In the genomic region with DNA sequence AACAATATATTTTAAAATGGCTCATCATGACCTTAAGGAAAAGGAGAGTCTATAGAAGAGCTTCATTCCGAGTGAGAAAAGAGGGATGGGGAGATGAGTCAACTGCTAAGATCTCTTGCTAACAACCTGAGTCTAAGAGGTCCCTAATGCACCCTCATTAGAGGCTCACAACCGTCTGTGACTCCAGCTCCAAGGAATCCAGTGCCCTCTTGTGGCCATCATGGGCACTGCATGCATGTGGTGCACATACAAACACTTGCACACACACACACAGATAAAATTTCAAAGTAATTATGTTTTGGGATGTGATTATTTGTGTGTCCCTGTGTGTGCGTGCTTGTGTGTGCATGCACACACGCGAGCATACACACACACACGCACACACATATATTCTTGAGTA, we compare ENCODE assay signal across 15 mouse cellular contexts. TPM values are rescaled to one million over a fixed set of nuclear protein-coding genes. Genes with fewer than 3 reads are reported as not detected.
A peak's percentile ranks its signal among the peaks of the same experiment; 100 is the strongest.
DNase-seq lines count a peak whose midpoint lies in the region; ATAC-seq and TF ChIP-seq lines count a peak whose summit lies in the region.
"Had no signal": no experiment of that assay in that cellular context is flagged by ENCODE, and none has a peak within 500 bp of the region (broad histone marks: within the 10 kb centered on the region; RNA-seq: fewer than 3 reads in every experiment).

No protein-coding gene starts in this region.

- no peaks in the 10 kb centered on the region for H3K27me3 ChIP-seq in forebrain, embryonic 11.5 days (ENCODE audit: control insufficient read depth, insufficient read depth, low read length)
- no peaks in the 10 kb centered on the region for H3K27me3 ChIP-seq in forebrain, embryonic 13.5 days
- no peaks in the 10 kb centered on the region for H3K27me3 ChIP-seq in lung, embryonic 14.5 days (ENCODE audit: insufficient read depth, low read length)
- no peaks in the 10 kb centered on the region for H3K27me3 ChIP-seq in E14TG2a.4 (ENCODE audit: insufficient read depth, low read length)
- H3K27me3 ChIP-seq: embryonic facial prominence, embryonic 15.5 days; midbrain, embryonic 15.5 days had no signal

- H3K4me2 ChIP-seq in forebrain, embryonic 11.5 days (ENCODE audit: low read depth, low read length, severe bottlenecking): no peak overlapping the region
- no peak overlapping the region for H3K4me2 ChIP-seq in forebrain, embryonic 13.5 days
- no peak overlapping the region for H3K4me2 ChIP-seq in lung, embryonic 14.5 days
- H3K4me2 ChIP-seq: embryonic facial prominence, embryonic 15.5 days; heart, embryonic 11.5 days; hindbrain, embryonic 12.5 days; midbrain, embryonic 15.5 days had no signal

- H3K9me3 ChIP-seq in forebrain, embryonic 11.5 days (ENCODE audit: control insufficient read depth, low read length): peaks cover 3% of the 10 kb centered on the region; the same call in 1 of the 2 replicates
- H3K9me3 ChIP-seq in forebrain, embryonic 13.5 days (replicated peaks): peaks cover 5% of the 10 kb centered on the region; the same call in 1 of the 2 replicates
- H3K9me3 ChIP-seq in lung, embryonic 14.5 days (ENCODE audit: low read depth, low read length): no peaks in the 10 kb centered on the region
- no peaks in the 10 kb centered on the region for H3K9me3 ChIP-seq in E14TG2a.4 (ENCODE audit: low read length)
- H3K9me3 ChIP-seq: embryonic facial prominence, embryonic 15.5 days; midbrain, embryonic 15.5 days had no signal

- H3K4me3 ChIP-seq in forebrain, embryonic 11.5 days (ENCODE audit: low read depth, low read length): no peak overlapping the region
- no peak overlapping the region for H3K4me3 ChIP-seq in forebrain, embryonic 13.5 days
- no peak overlapping the region for H3K4me3 ChIP-seq in lung, embryonic 14.5 days (ENCODE audit: low read depth, low read length)
- H3K4me3 ChIP-seq in E14TG2a.4 (replicated peaks; ENCODE audit: low read length): no peak overlapping the region
- H3K4me3 ChIP-seq: embryonic facial prominence, embryonic 15.5 days; hindbrain, embryonic 12.5 days; midbrain, embryonic 15.5 days had no signal

- H3K9ac ChIP-seq in forebrain, embryonic 11.5 days (ENCODE audit: low read length): no peak overlapping the region
- no peak overlapping the region for H3K9ac ChIP-seq in forebrain, embryonic 13.5 days
- H3K9ac ChIP-seq in lung, embryonic 14.5 days: no peak overlapping the region
- H3K9ac ChIP-seq: embryonic facial prominence, embryonic 15.5 days; hindbrain, embryonic 12.5 days; midbrain, embryonic 15.5 days had no signal

- TF ChIP-seq CTCF in lung, embryonic 14.5 days (IDR thresholded peaks at IDR 0.05; ENCODE audit: low read depth): peak; percentile 55
- peak; percentile 99 for TF ChIP-seq CTCF in E14TG2a.4 (conservative IDR thresholded peaks at IDR 0.05; ENCODE audit: low read length)

- 74% methylated on average over 6 of the region's 6 CpGs for WGBS in forebrain, embryonic 11.5 days
- WGBS in forebrain, embryonic 13.5 days: 82% methylated on average over 6 of the region's 6 CpGs
- 84% methylated on average over 6 of the region's 6 CpGs for WGBS in lung, embryonic 14.5 days

- H3K4me1 ChIP-seq in forebrain, embryonic 11.5 days (replicated peaks; ENCODE audit: control insufficient read depth, insufficient read depth, low read length): no peaks in the 10 kb centered on the region
- no peaks in the 10 kb centered on the region for H3K4me1 ChIP-seq in forebrain, embryonic 13.5 days
- no peaks in the 10 kb centered on the region for H3K4me1 ChIP-seq in lung, embryonic 14.5 days (ENCODE audit: insufficient read depth)
- 0 out of 2 replicates have a peak, but pooled peaks cover 3% of the 10 kb centered on the region for H3K4me1 ChIP-seq in E14TG2a.4 (replicated peaks; ENCODE audit: low read depth, low read length)
- H3K4me1 ChIP-seq: embryonic facial prominence, embryonic 15.5 days; hindbrain, embryonic 12.5 days; midbrain, embryonic 15.5 days had no signal

- ATAC-seq in forebrain, embryonic 11.5 days (replicated peaks; ENCODE audit: low FRiP score): no peak
- no peak for ATAC-seq in forebrain, embryonic 13.5 days
- no peak for ATAC-seq in lung, embryonic 14.5 days (ENCODE audit: insufficient read depth)
- ATAC-seq: midbrain, embryonic 15.5 days had no signal

- no peak overlapping the region for H3K27ac ChIP-seq in forebrain, embryonic 11.5 days (ENCODE audit: low read depth, low read length)
- H3K27ac ChIP-seq in forebrain, embryonic 13.5 days: no peak overlapping the region
- H3K27ac ChIP-seq in lung, embryonic 14.5 days (ENCODE audit: low read depth): no peak overlapping the region
- H3K27ac ChIP-seq: embryonic facial prominence, embryonic 15.5 days; hindbrain, embryonic 12.5 days; midbrain, embryonic 15.5 days had no signal

- no peaks in the 10 kb centered on the region for H3K36me3 ChIP-seq in forebrain, embryonic 11.5 days (ENCODE audit: control insufficient read depth, insufficient read depth, low read length)
- H3K36me3 ChIP-seq in forebrain, embryonic 13.5 days (ENCODE audit: poor library complexity, severe bottlenecking): no peaks in the 10 kb centered on the region
- no peaks in the 10 kb centered on the region for H3K36me3 ChIP-seq in lung, embryonic 14.5 days (ENCODE audit: insufficient read depth)
- no peaks in the 10 kb centered on the region for H3K36me3 ChIP-seq in E14TG2a.4 (ENCODE audit: insufficient read depth, low read length)
- H3K36me3 ChIP-seq: embryonic facial prominence, embryonic 15.5 days; hindbrain, embryonic 12.5 days; midbrain, embryonic 15.5 days had no signal

- peak; percentile 47 for DNase-seq in forebrain, embryonic 11.5 days (ENCODE audit: low spot score)
- DNase-seq in lung, embryonic 14.5 days: no peak
- no peak for DNase-seq in lung, postnatal 14 days
- DNase-seq in c-Kit-negative CD71-positive TER-119-positive erythroid progenitor cells, embryonic 14.5 days (ENCODE audit: low read depth, low spot score): peak; percentile 20
- no peak for DNase-seq in ovary, postnatal 14 days (ENCODE audit: low spot score)
- DNase-seq in kidney, postnatal 14 days: no peak
- DNase-seq: cerebellum, adult 11-12 months; thymus, postnatal 25 days had no signal

RNA-seq across cellular contexts. Expression of a gene that starts 12.2 kb away (rescaled TPM):
- 12.6 and 16.1 TPM in 2 replicates for polyA plus RNA-seq in forebrain, embryonic 11.5 days (2014; fragmentation: Nextera tagmentation; extraction: Ambion mirVana)
- polyA plus RNA-seq in forebrain, embryonic 13.5 days (2015; fragmentation: Nextera tagmentation; extraction: Ambion mirVana): 3.3 TPM in 2 replicates
- 9.8 and 12.9 TPM in 2 replicates for polyA plus RNA-seq in lung, embryonic 14.5 days (2014; fragmentation: Nextera tagmentation; extraction: Ambion mirVana)

RNA-seq across cellular contexts. Expression of a gene that starts 22.1 kb away (rescaled TPM):
- 15.4 and 17.3 TPM in 2 replicates for polyA plus RNA-seq in forebrain, embryonic 11.5 days (2014; fragmentation: Nextera tagmentation; extraction: Ambion mirVana)
- polyA plus RNA-seq in forebrain, embryonic 13.5 days (2015; fragmentation: Nextera tagmentation; extraction: Ambion mirVana): 30.3 and 31.4 TPM in 2 replicates
- polyA plus RNA-seq in lung, embryonic 14.5 days (2014; fragmentation: Nextera tagmentation; extraction: Ambion mirVana): 9.0 and 10.9 TPM in 2 replicates

RNA-seq across cellular contexts. Expression of a gene that starts 35.5 kb away (rescaled TPM):
- 0.24 TPM in 1 of 2 replicates, not detected in the other for polyA plus RNA-seq in forebrain, embryonic 11.5 days (2014; fragmentation: Nextera tagmentation; extraction: Ambion mirVana)
- polyA plus RNA-seq in forebrain, embryonic 13.5 days (2015; fragmentation: Nextera tagmentation; extraction: Ambion mirVana): 0.33 and 0.39 TPM in 2 replicates
- polyA plus RNA-seq in lung, embryonic 14.5 days (2014; fragmentation: Nextera tagmentation; extraction: Ambion mirVana): 0.15 TPM in 1 of 2 replicates, not detected in the other
- polyA plus RNA-seq: heart, embryonic 11.5 days; lung, embryonic 16.5 days had no signal

RNA-seq across cellular contexts. Expression of a gene that starts 46.6 kb away (rescaled TPM):
- polyA plus RNA-seq in forebrain, embryonic 11.5 days (2014; fragmentation: Nextera tagmentation; extraction: Ambion mirVana): 43.6 and 50.5 TPM in 2 replicates
- 20.3 and 22.2 TPM in 2 replicates for polyA plus RNA-seq in forebrain, embryonic 13.5 days (2015; fragmentation: Nextera tagmentation; extraction: Ambion mirVana)
- polyA plus RNA-seq in lung, embryonic 14.5 days (2014; fragmentation: Nextera tagmentation; extraction: Ambion mirVana): 0.43 and 0.66 TPM in 2 replicates

RNA-seq across cellular contexts. Expression of a gene that starts 56.4 kb away (rescaled TPM):
- 222 and 235 TPM in 2 replicates for polyA plus RNA-seq in forebrain, embryonic 11.5 days (2014; fragmentation: Nextera tagmentation; extraction: Ambion mirVana)
- polyA plus RNA-seq in forebrain, embryonic 13.5 days (2015; fragmentation: Nextera tagmentation; extraction: Ambion mirVana): 168 and 179 TPM in 2 replicates
- 162 and 174 TPM in 2 replicates for polyA plus RNA-seq in lung, embryonic 14.5 days (2014; fragmentation: Nextera tagmentation; extraction: Ambion mirVana)

Comparison
In these comparisons a context has a peak if more than half of its experiments do, and no peak if none do; other contexts are left out.
1. DNase-seq: peak in forebrain, embryonic 11.5 days (single experiment) and c-Kit-negative CD71-positive TER-119-positive erythroid progenitor cells, embryonic 14.5 days (single experiment); none in lung, embryonic 14.5 days (single experiment), lung, postnatal 14 days (single experiment), ovary, postnatal 14 days (single experiment) and kidney, postnatal 14 days (single experiment).